10 mouse cellular contexts compared by ENCODE assay signal in genomic region chr15:27315964-27316745, GRCm38 (mm10).
DNase-seq lines count a peak whose midpoint lies in the region; ATAC-seq and TF ChIP-seq lines count a peak whose summit lies in the region.
"Had no signal": no experiment of that assay in that cellular context is flagged by ENCODE, and none has a peak within 500 bp of the region (broad histone marks: within the 10 kb centered on the region; RNA-seq: fewer than 3 reads in every experiment).

No protein-coding gene starts in this region.

- H3K9me3 ChIP-seq in hindbrain, embryonic 13.5 days = no peaks in the 10 kb centered on the region

- TF ChIP-seq POLR2A in thymus, adult 2 months (IDR thresholded peaks at IDR 0.05; ENCODE audit: control insufficient read depth, extremely low read depth, insufficient read depth, low read length, poor library complexity) = no peak

- peak; percentile 11 for DNase-seq in gastrocnemius, adult 18-20 months (ENCODE audit: low spot score)
- no peak for DNase-seq in gastrocnemius, postnatal 4 days (ENCODE audit: low spot score in 2 of 2)
- no peak for DNase-seq in thymus, adult 2 months
- DNase-seq in thymus, adult 18-20 months = no peak
- no peak for DNase-seq in spleen, postnatal 14 days (ENCODE audit: low spot score in 2 of 2)
- no peak for DNase-seq in right cerebral cortex, postnatal 25 days
- DNase-seq in spleen, adult 12 weeks (ENCODE audit: low spot score) = no peak
- DNase-seq: thymus, postnatal 4 days had no signal

- no peak overlapping the region for H3K4me3 ChIP-seq in thymus, adult 2 months (ENCODE audit: control insufficient read depth, insufficient read depth, low read length)
- no peak overlapping the region for H3K4me3 ChIP-seq in hindbrain, embryonic 13.5 days

- peak; percentile 29; the same call in 1 of the 2 replicates for TF ChIP-seq CTCF in thymus, adult 2 months (IDR thresholded peaks at IDR 0.05; ENCODE audit: borderline replicate concordance, control insufficient read depth, extremely low read depth, insufficient read depth, low read length, poor library complexity)

- H3K4me1 ChIP-seq in thymus, adult 2 months (replicated peaks; ENCODE audit: control insufficient read depth, insufficient read depth, low read length) = no peaks in the 10 kb centered on the region
- H3K4me1 ChIP-seq in hindbrain, embryonic 13.5 days (replicated peaks) = no peaks in the 10 kb centered on the region

- no peaks in the 10 kb centered on the region for H3K36me3 ChIP-seq in thymus, adult 2 months (ENCODE audit: control insufficient read depth, insufficient read depth, low read length)
- H3K36me3 ChIP-seq in hindbrain, embryonic 13.5 days = no peaks in the 10 kb centered on the region

- H3K4me2 ChIP-seq in hindbrain, embryonic 13.5 days = no peak overlapping the region

- no peak overlapping the region for H3K9ac ChIP-seq in hindbrain, embryonic 13.5 days

- no peak overlapping the region for H3K27ac ChIP-seq in thymus, adult 2 months (ENCODE audit: control insufficient read depth, insufficient read depth, low read length)
- H3K27ac ChIP-seq in hindbrain, embryonic 13.5 days = no peak overlapping the region
- H3K27ac ChIP-seq: macrophage had no signal

- H3K27me3 ChIP-seq in thymus, adult 2 months (ENCODE audit: control insufficient read depth, insufficient read depth, low read length) = no peaks in the 10 kb centered on the region
- H3K27me3 ChIP-seq in hindbrain, embryonic 13.5 days = no peaks in the 10 kb centered on the region

- ATAC-seq in hindbrain, embryonic 13.5 days (ENCODE audit: low FRiP score) = peak; percentile 59; the same call in 1 of the 2 replicates

- 49% methylated on average over 4 of the region's 4 CpGs for WGBS in thymus, adult 2 months
- WGBS in hindbrain, embryonic 13.5 days = 52% methylated on average over 4 of the region's 4 CpGs
